ENCODE assay signal across 14 mouse cellular contexts in genomic region chr11:8916081-8916671, GRCm38 (mm10). TPM values are rescaled to one million over a fixed set of nuclear protein-coding genes. Genes with fewer than 3 reads are reported as not detected.
A peak's percentile ranks its signal among the peaks of the same experiment; 100 is the strongest.
DNase-seq lines count a peak whose midpoint lies in the region; ATAC-seq lines count a peak whose summit lies in the region.
"Had no signal": no experiment of that assay in that cellular context is flagged by ENCODE, and none has a peak within 500 bp of the region (broad histone marks: within the 10 kb centered on the region; RNA-seq: fewer than 3 reads in every experiment).

No protein-coding gene starts in this region.

- H3K27ac ChIP-seq in hindbrain, embryonic 12.5 days = no peak overlapping the region
- no peak overlapping the region for H3K27ac ChIP-seq in neural tube, embryonic 14.5 days (ENCODE audit: low read depth, low read length)
- no peak overlapping the region for H3K27ac ChIP-seq in kidney, embryonic 15.5 days
- H3K27ac ChIP-seq: liver, embryonic 15.5 days had no signal

- ATAC-seq in hindbrain, embryonic 12.5 days (ENCODE audit: low FRiP score) = peak; percentile 93
- ATAC-seq in neural tube, embryonic 14.5 days (ENCODE audit: low read depth) = peak; percentile 85
- ATAC-seq in kidney, embryonic 15.5 days (replicated peaks; ENCODE audit: low FRiP score) = no peak
- no peak for ATAC-seq in activated CD4-positive, CD25-positive, alpha-beta regulatory T cell, adult 4 months
- ATAC-seq: CD4-positive, CD25-positive, alpha-beta regulatory T cell, adult 4 months had no signal

- 68% methylated on average over 8 of the region's 8 CpGs for WGBS in hindbrain, embryonic 12.5 days
- 61% methylated on average over 8 of the region's 8 CpGs for WGBS in neural tube, embryonic 14.5 days
- WGBS in kidney, embryonic 15.5 days = 84% methylated on average over 8 of the region's 8 CpGs

- DNase-seq in layer of hippocampus, postnatal 14 days (ENCODE audit: low spot score in 2 of 2) = peak; percentile 7 to 16
- no peak for DNase-seq in layer of hippocampus, adult 11-12 months (ENCODE audit: low spot score)
- DNase-seq in cerebellum, postnatal 10 days = peak; percentile 88 to 90
- no peak for DNase-seq in heart, postnatal 36 days
- DNase-seq: kidney, adult 18-20 months; right cerebral cortex, postnatal 14 days had no signal

- peaks cover 4% of the 10 kb centered on the region for H3K4me1 ChIP-seq in hindbrain, embryonic 12.5 days
- H3K4me1 ChIP-seq in neural tube, embryonic 14.5 days (ENCODE audit: control insufficient read depth, insufficient read depth, low read length) = no peaks in the 10 kb centered on the region
- no peaks in the 10 kb centered on the region for H3K4me1 ChIP-seq in kidney, embryonic 15.5 days
- H3K4me1 ChIP-seq: liver, embryonic 15.5 days had no signal

- no peak overlapping the region for H3K9ac ChIP-seq in hindbrain, embryonic 12.5 days
- H3K9ac ChIP-seq in neural tube, embryonic 14.5 days (replicated peaks; ENCODE audit: low read depth, low read length) = no peak overlapping the region
- H3K9ac ChIP-seq in kidney, embryonic 15.5 days = no peak overlapping the region
- H3K9ac ChIP-seq: liver, embryonic 15.5 days had no signal

- H3K4me2 ChIP-seq in hindbrain, embryonic 12.5 days (replicated peaks) = no peak overlapping the region
- H3K4me2 ChIP-seq in neural tube, embryonic 14.5 days (ENCODE audit: low read depth, low read length) = no peak overlapping the region
- no peak overlapping the region for H3K4me2 ChIP-seq in kidney, embryonic 15.5 days
- H3K4me2 ChIP-seq: heart, embryonic 11.5 days; liver, embryonic 15.5 days had no signal

- H3K27me3 ChIP-seq in hindbrain, embryonic 12.5 days = no peaks in the 10 kb centered on the region
- H3K27me3 ChIP-seq in neural tube, embryonic 14.5 days (ENCODE audit: control insufficient read depth, insufficient read depth, low read length) = no peaks in the 10 kb centered on the region
- H3K27me3 ChIP-seq in kidney, embryonic 15.5 days = no peaks in the 10 kb centered on the region
- H3K27me3 ChIP-seq: liver, embryonic 15.5 days had no signal

- H3K9me3 ChIP-seq in hindbrain, embryonic 12.5 days (replicated peaks) = no peaks in the 10 kb centered on the region
- H3K9me3 ChIP-seq in neural tube, embryonic 14.5 days (ENCODE audit: control insufficient read depth, low read length) = no peaks in the 10 kb centered on the region
- H3K9me3 ChIP-seq in kidney, embryonic 15.5 days (replicated peaks) = no peaks in the 10 kb centered on the region
- H3K9me3 ChIP-seq: liver, embryonic 15.5 days had no signal

- intact Hi-C loops in heart, postnatal 36 days (cut with DNase I) = no loop called here

- H3K4me3 ChIP-seq in hindbrain, embryonic 12.5 days = no peak overlapping the region
- H3K4me3 ChIP-seq in neural tube, embryonic 14.5 days (ENCODE audit: low read depth, low read length) = no peak overlapping the region
- no peak overlapping the region for H3K4me3 ChIP-seq in kidney, embryonic 15.5 days (replicated peaks)
- H3K4me3 ChIP-seq: liver, embryonic 15.5 days had no signal

- H3K36me3 ChIP-seq in hindbrain, embryonic 12.5 days = no peaks in the 10 kb centered on the region
- H3K36me3 ChIP-seq in neural tube, embryonic 14.5 days (ENCODE audit: control insufficient read depth, insufficient read depth, low read length) = no peaks in the 10 kb centered on the region
- H3K36me3 ChIP-seq in kidney, embryonic 15.5 days = no peaks in the 10 kb centered on the region
- H3K36me3 ChIP-seq: liver, embryonic 15.5 days had no signal

RNA-seq across cellular contexts. Expression of gene Pkd1l1, which starts 56.9 kb away (rescaled TPM):
- under 1 TPM; 0.16 to 0.24 TPM for total RNA-seq in layer of hippocampus, postnatal 14 days (2021)
- polyA plus RNA-seq in hindbrain, embryonic 12.5 days (2016; fragmentation: Nextera tagmentation; extraction: Ambion mirVana) = 0.05 and 0.13 TPM in 2 replicates
- polyA plus RNA-seq in neural tube, embryonic 14.5 days (2014; fragmentation: Nextera tagmentation; extraction: Ambion mirVana) = 0.14 and 0.20 TPM in 2 replicates
- total RNA-seq in heart, postnatal 36 days (2021) = not detected
- 0.21 and 0.44 TPM in 2 replicates for polyA plus RNA-seq in kidney, embryonic 15.5 days (2015; fragmentation: Nextera tagmentation; extraction: Ambion mirVana)
- not detected for polyA plus RNA-seq in activated CD4-positive, CD25-positive, alpha-beta regulatory T cell, adult 4 months (2017; shearing (Covaris generic))
- total RNA-seq: left cerebral cortex, postnatal 10 days had no signal
- polyA plus RNA-seq: heart, embryonic 11.5 days had no signal

Comparison
In these comparisons a context has a peak if more than half of its experiments do, and no peak if none do; other contexts are left out.
1. DNase-seq: peak in layer of hippocampus, postnatal 14 days (2 of 2) and cerebellum, postnatal 10 days (2 of 2); none in layer of hippocampus, adult 11-12 months (single experiment) and heart, postnatal 36 days (0 of 2).
2. ATAC-seq: peak in hindbrain, embryonic 12.5 days (single experiment) and neural tube, embryonic 14.5 days (single experiment); none in kidney, embryonic 15.5 days (single experiment) and activated CD4-positive, CD25-positive, alpha-beta regulatory T cell, adult 4 months (single experiment).